Mouse (Mus musculus): ENCODE data around the gene Ndufaf2.

DNA sequence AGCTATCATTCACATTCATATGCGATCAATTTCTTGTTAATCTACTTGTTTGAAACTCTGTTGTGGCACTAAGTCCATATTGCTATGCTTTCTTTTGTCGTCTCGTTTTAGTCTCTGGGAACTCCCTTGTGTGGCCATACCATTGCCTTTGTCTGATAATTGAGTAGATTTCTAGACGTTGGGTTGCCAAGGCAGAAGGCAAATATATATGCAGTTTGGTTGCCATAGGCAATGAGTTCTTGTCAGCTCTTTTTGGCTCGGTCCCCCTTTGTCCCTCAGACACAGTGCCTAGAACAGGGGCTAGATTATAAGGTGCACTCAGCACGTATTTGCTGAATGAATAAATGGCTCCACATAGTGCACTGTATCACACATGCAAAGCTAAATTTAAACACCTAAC is 94.1 kb downstream of the Ndufaf2 start:
- TF ChIP-seq ZNF384 (IDR thresholded peaks at IDR 0.05; ENCODE audit: low read depth, low read length) (no peak), CHD2 (IDR thresholded peaks at IDR 0.05; ENCODE audit: low read depth, low read length) (no peak), ZC3H11A (IDR thresholded peaks at IDR 0.05; ENCODE audit: borderline replicate concordance, low read depth, low read length) (no peak), MAFK (IDR thresholded peaks at IDR 0.05; ENCODE audit: insufficient read depth, low read depth, low read length) (no peak)
